In genomic region chr4:34614630-34615094, GRCm38 (mm10) we compare ENCODE assay signal across 8 mouse cellular contexts. TPM values are rescaled to one million over a fixed set of nuclear protein-coding genes. Genes with fewer than 3 reads are reported as not detected.
DNase-seq lines count a peak whose midpoint lies in the region; ATAC-seq and TF ChIP-seq lines count a peak whose summit lies in the region.

TSS of gene Orc3 (minus strand) at chr4:34614944.
TSS of gene Rars2 (plus strand) at chr4:34614957.

- peaks cover 26% of the 10 kb centered on the region for H3K4me1 ChIP-seq in hindbrain, embryonic 10.5 days (replicated peaks)
- peaks cover 16% of the 10 kb centered on the region; the same call in 1 of the 2 replicates for H3K4me1 ChIP-seq in lung, postnatal 0 days (ENCODE audit: insufficient read depth, low read depth, low read length)

- peak within 1 kb of the TSS; percentile 94 for H3K27ac ChIP-seq in hindbrain, embryonic 10.5 days
- H3K27ac ChIP-seq in lung, postnatal 0 days (ENCODE audit: low read length): peak within 1 kb of the TSS; percentile 85

- under 1% methylated on average over 42 of the region's 42 CpGs for WGBS in hindbrain, embryonic 10.5 days
- WGBS in lung, postnatal 0 days: under 1% methylated on average over 41 of the region's 42 CpGs

- ATAC-seq in frontal cortex, adult (ENCODE audit: low TSS enrichment): peak; percentile 95
- ATAC-seq in lung, postnatal 0 days: peak; percentile 98

- TF ChIP-seq EP300 in lung, postnatal 0 days (IDR thresholded peaks at IDR 0.05): no peak

- peak; percentile 68 for DNase-seq in MEL-GATA-1-ER (ENCODE audit: extremely low read depth, low read depth)
- DNase-seq in cerebellum, adult 8-10 months: peak; percentile 88
- peak; percentile 89 for DNase-seq in hindbrain, embryonic 10.5 days (ENCODE audit: low spot score)
- DNase-seq in layer of hippocampus, adult 9-11 months: peak; percentile 90
- peak; percentile 94 for DNase-seq in lung, postnatal 0 days (ENCODE audit: low spot score)
- peak; percentile 84 for DNase-seq in ovary, postnatal 14 days (ENCODE audit: low spot score)
- peak; percentile 93 for DNase-seq in thymus, postnatal 14 days

- peak within 1 kb of the TSS; percentile 69 for H3K9ac ChIP-seq in lung, postnatal 0 days (replicated peaks; ENCODE audit: low read depth)

- peak within 1 kb of the TSS; percentile 81 for H3K4me2 ChIP-seq in lung, postnatal 0 days (replicated peaks; ENCODE audit: low read depth, low read length)

- peak; percentile 47 for TF ChIP-seq CTCF in lung, postnatal 0 days (IDR thresholded peaks at IDR 0.05)

- no peaks in the 10 kb centered on the region for H3K9me3 ChIP-seq in hindbrain, embryonic 10.5 days
- H3K9me3 ChIP-seq in lung, postnatal 0 days (ENCODE audit: low read length): no peaks in the 10 kb centered on the region

- peaks cover 11% of the 10 kb centered on the region for H3K36me3 ChIP-seq in hindbrain, embryonic 10.5 days
- H3K36me3 ChIP-seq in lung, postnatal 0 days (ENCODE audit: insufficient read depth, low read length): no peaks in the 10 kb centered on the region

- H3K4me3 ChIP-seq in hindbrain, embryonic 10.5 days: peak within 1 kb of the TSS; percentile 80
- peak within 1 kb of the TSS; percentile 84 for H3K4me3 ChIP-seq in lung, postnatal 0 days (ENCODE audit: low read depth, low read length)

- H3K27me3 ChIP-seq in hindbrain, embryonic 10.5 days (ENCODE audit: insufficient read depth, poor library complexity, severe bottlenecking): no peaks in the 10 kb centered on the region
- no peaks in the 10 kb centered on the region for H3K27me3 ChIP-seq in lung, postnatal 0 days (replicated peaks; ENCODE audit: insufficient read depth, low read length)

RNA-seq across cellular contexts. Expression of gene Orc3, which starts in this region (rescaled TPM):
- polyA plus RNA-seq in hindbrain, embryonic 10.5 days (2016; fragmentation: Nextera tagmentation; extraction: Ambion mirVana): 82.1 and 95.5 TPM in 2 replicates
- 40.9 and 42.4 TPM in 2 replicates for polyA plus RNA-seq in lung, postnatal 0 days (2015; fragmentation: Nextera tagmentation; extraction: Ambion mirVana)

RNA-seq across cellular contexts. Expression of gene Rars2, which starts in this region (rescaled TPM):
- polyA plus RNA-seq in hindbrain, embryonic 10.5 days (2016; fragmentation: Nextera tagmentation; extraction: Ambion mirVana): 67.2 and 69.8 TPM in 2 replicates
- 31.9 and 33.8 TPM in 2 replicates for polyA plus RNA-seq in lung, postnatal 0 days (2015; fragmentation: Nextera tagmentation; extraction: Ambion mirVana)

Comparison
In these comparisons a context has a peak if more than half of its experiments do, and no peak if none do; other contexts are left out.
1. Peak in every context shown above with its lines: DNase-seq, ATAC-seq, H3K4me3 ChIP-seq and H3K27ac ChIP-seq.